Mouse (Mus musculus) heart, embryonic 12.5 days (tissue): ENCODE measurements at regions not wholly inside any gene's neighbourhood (a gene's known extent, or its start where the extent isn't known, plus 50 kb on each side); places are given as distances from the start of the nearest gene placed in this dataset.

Experiments used
- ATAC-seq: fragments of 200-750 bp; cut with Nextera tagmentation; 2 replicates; pipeline ENCODE4 v1.8.0; 2017; ENCODE audit warnings: moderate TSS enrichment, moderate library complexity; ENCODE audit not compliant: insufficient number of reproducible peaks, low FRiP score
- H3K27ac ChIP-seq: fragments of 300-500 bp; sonication (generic); 2 replicates; pipeline ENCODE4 v1.5.1; 2016; ENCODE audit warnings: mild to moderate bottlenecking, moderate library complexity; ENCODE audit not compliant: poor library complexity, severe bottlenecking
- H3K27me3 ChIP-seq: fragments of 300-500 bp; sonication (generic); replicated peaks from 2 replicates; pipeline ENCODE4 v1.6.1; 2016; ENCODE audit warnings: mild to moderate bottlenecking, moderate library complexity
- H3K36me3 ChIP-seq: fragments of 300-500 bp; sonication (generic); 2 replicates; pipeline ENCODE4 v1.6.1; 2016; ENCODE audit warnings: mild to moderate bottlenecking, moderate library complexity
- H3K4me1 ChIP-seq: fragments of 300-500 bp; sonication (generic); replicated peaks from 2 replicates; pipeline ENCODE4 v1.6.1; 2016; ENCODE audit warnings: mild to moderate bottlenecking
- H3K4me2 ChIP-seq: fragments of 300-500 bp; sonication (generic); 2 replicates; pipeline ENCODE4 v1.6.1; 2016; ENCODE audit warnings: mild to moderate bottlenecking, moderate library complexity
- H3K4me3 ChIP-seq: fragments of 300-500 bp; sonication (generic); 2 replicates; pipeline ENCODE4 v1.5.1; 2016; ENCODE audit warnings: mild to moderate bottlenecking
- H3K9ac ChIP-seq: fragments of 300-500 bp; sonication (generic); 2 replicates; pipeline ENCODE4 v1.6.1; 2016; ENCODE audit warnings: mild to moderate bottlenecking, moderate library complexity
- H3K9me3 ChIP-seq: fragments of 300-500 bp; sonication (generic); replicated peaks from 2 replicates; pipeline ENCODE4 v1.6.1; 2016; ENCODE audit warnings: mild to moderate bottlenecking, moderate library complexity
- WGBS: fragments of 180-500 bp; shearing (Covaris S2); methylation state at CpG from one replicate; pipeline ENCODE4 v1.1.7; 2016; 5-methylcytosine and 5-hydroxymethylcytosine counted together

DNA sequence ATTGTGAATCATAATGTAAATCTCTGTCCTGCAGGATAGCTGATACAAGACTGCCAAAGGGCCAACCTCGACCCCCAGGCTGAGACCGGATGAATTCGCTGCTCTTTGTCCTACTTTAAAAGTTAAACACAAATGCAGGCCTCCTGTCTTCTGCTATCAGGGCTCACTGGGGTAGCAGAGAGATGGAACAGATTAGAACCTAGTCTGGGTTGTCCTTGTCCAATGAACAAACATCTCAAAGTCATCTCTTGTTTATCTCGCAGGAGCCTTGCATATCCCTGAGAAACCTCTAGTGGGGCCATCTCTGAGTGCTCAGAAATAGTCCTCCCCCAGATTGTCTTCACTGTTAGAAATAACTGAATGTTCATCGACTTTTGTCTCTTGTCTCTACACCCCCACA lies 161.0 kb upstream of the Cited2 start:
- no peak overlapping the region for H3K9ac ChIP-seq
- H3K36me3 ChIP-seq: no peaks in the 10 kb centered on the region
- peaks cover 26% of the 10 kb centered on the region for H3K4me1 ChIP-seq
- WGBS: 58% methylated on average over 5 of the region's 5 CpGs
- no peak overlapping the region for H3K4me3 ChIP-seq
- H3K27ac ChIP-seq: no peak overlapping the region; the same call in 1 of the 2 replicates
- H3K27me3 ChIP-seq: no peaks in the 10 kb centered on the region
- H3K9me3 ChIP-seq: no peaks in the 10 kb centered on the region
- no peak overlapping the region for H3K4me2 ChIP-seq
- no peak for ATAC-seq

DNA sequence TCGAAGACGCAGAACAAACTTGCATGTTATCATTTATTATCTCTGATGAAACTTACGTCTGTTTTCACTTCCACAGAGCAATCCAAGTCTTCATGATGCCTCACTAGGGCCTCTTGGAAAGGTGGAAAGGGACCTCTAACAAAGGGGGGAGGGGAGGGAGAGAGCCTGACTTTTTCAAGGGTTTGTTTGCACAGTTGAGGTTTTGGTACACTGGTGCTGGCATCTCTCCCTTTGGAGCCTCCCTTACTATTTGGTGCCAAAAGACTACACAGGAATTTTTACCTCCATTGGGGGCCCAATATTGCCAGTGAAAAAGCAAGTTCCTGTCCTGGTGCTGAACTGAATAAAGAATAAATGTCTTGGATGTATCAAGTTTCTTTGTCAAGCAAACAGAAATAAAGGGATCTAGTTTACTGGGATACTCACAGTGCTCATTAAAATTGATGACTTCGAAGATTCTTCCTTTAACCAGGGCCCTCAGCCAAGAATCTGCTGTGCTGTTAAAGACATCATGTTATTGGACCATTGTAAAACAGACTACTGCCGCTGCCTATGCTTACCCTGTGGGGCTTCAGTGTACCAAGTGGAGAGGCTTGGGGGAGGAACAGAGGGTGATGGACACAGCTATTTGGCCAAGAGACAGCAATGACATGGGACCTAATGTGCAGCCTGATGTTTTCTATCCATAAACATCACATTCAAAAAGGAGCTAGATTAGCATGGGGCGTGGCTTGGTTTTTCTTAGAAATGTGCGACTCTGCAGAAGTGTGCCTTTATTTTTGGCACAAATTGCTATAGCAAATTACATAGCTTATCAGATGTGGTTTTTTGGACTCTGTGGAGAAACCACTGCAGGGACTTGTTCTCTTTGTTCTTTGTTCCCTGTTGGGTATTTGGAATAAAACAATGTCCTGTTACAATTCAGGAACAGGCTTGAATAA lies 160.3 kb upstream of the Cited2 start:
- Histone ChIP-seq H3K4me1 (peaks cover 26% of the 10 kb centered on the region), H3K4me2 (no peak overlapping the region), H3K4me3 (no peak overlapping the region), H3K9ac (no peak overlapping the region), H3K27me3 (no peaks in the 10 kb centered on the region), H3K27ac (no peak overlapping the region; the same call in 1 of the 2 replicates), H3K36me3 (no peaks in the 10 kb centered on the region), H3K9me3 (no peaks in the 10 kb centered on the region)
- ATAC-seq: no peak
- 56% methylated on average over 7 of the region's 7 CpGs for WGBS

DNA sequence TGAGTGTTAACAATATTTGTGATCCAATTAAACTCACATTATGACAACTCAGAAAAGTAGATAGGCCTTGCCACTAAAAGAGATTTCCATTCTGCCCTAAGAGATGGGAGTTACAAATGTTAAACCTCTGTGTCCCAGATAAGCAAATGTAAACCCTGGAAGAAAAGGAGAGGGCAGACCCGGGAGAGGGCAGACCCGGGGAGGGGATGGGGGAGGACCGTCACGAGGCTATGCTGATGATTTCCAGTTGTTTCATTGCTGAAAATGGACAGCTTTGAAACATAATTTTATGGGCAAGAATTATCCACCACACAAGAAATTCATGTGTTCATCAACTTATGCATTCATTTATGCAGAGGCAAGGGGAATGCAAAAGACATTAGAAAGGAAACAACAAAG lies 159.7 kb upstream of the Cited2 start:
- H3K9ac ChIP-seq: no peak overlapping the region
- H3K27me3 ChIP-seq: no peaks in the 10 kb centered on the region
- ATAC-seq: no peak
- H3K4me2 ChIP-seq: no peak overlapping the region
- H3K27ac ChIP-seq: no peak overlapping the region
- peaks cover 26% of the 10 kb centered on the region for H3K4me1 ChIP-seq
- no peak overlapping the region for H3K4me3 ChIP-seq
- H3K36me3 ChIP-seq: no peaks in the 10 kb centered on the region
- H3K9me3 ChIP-seq: no peaks in the 10 kb centered on the region
- WGBS: 35% methylated on average over 4 of the region's 4 CpGs

DNA sequence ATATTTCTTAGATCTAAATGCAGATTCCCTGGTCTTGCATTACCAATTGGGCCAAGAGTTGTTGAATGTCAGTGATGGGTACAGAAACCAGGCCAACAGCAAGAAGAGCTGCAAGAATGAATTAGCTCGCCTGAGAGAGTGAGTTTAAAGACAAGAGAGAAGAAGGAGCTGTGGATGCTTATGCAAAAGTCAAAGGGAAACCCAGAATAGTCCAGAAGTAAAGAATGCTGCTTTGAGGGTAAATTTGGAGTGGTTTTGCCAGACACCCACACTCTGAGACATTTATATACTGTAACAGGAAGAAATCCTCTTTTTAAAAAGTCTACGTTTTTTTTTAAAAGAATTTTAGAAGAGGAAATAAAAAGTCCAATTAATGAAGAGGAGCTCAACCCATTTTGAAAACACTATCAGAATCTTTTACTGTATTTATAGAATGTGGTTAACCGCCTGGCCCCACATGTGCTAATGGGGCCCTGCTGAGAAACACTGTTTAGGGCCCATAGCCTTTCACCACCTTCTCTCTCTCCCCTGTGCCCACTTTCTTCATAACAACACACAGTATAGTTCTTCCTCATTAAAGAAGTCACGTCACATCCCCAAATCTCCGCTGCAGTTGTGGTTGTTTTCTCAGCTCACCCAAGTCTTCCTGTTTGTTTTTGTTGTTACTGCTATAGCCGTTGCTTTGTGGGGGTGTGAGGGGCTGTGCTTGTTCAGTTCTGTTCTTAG lies 158.0 kb upstream of the Cited2 start:
- Histone ChIP-seq H3K4me3 (no peak overlapping the region), H3K27ac (no peak overlapping the region), H3K4me2 (no peak overlapping the region), H3K9me3 (no peaks in the 10 kb centered on the region), H3K4me1 (peaks cover 22% of the 10 kb centered on the region), H3K9ac (no peak overlapping the region), H3K36me3 (no peaks in the 10 kb centered on the region), H3K27me3 (no peaks in the 10 kb centered on the region)
- no peak for ATAC-seq
- WGBS: 61% methylated on average over 6 of the region's 6 CpGs

DNA sequence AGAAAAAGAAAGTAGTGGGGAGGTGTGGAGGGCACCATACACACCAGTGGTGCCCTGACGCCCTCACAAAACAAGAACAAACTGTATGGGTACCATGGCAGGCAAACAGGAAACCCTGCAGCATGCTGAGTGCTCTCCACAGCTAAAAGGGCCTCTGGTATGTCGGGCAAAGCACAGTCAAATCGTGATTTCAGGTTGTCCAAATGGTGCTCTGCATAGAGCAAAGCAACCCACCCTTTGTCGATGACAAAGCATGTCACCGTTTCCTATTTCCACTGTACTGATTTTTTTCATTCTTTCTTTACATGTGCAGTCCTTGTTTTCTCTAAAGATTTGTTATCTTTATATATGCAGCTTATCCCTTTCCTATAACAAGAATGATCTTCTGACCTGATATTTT lies 156.0 kb upstream of the Cited2 start:
- Histone ChIP-seq H3K4me1 (peaks cover 11% of the 10 kb centered on the region), H3K27ac (no peak overlapping the region), H3K36me3 (no peaks in the 10 kb centered on the region), H3K9ac (no peak overlapping the region), H3K4me3 (no peak overlapping the region), H3K4me2 (no peak overlapping the region), H3K27me3 (no peaks in the 10 kb centered on the region), H3K9me3 (no peaks in the 10 kb centered on the region)
- WGBS: 73% methylated on average over 5 of the region's 5 CpGs
- no peak for ATAC-seq

DNA sequence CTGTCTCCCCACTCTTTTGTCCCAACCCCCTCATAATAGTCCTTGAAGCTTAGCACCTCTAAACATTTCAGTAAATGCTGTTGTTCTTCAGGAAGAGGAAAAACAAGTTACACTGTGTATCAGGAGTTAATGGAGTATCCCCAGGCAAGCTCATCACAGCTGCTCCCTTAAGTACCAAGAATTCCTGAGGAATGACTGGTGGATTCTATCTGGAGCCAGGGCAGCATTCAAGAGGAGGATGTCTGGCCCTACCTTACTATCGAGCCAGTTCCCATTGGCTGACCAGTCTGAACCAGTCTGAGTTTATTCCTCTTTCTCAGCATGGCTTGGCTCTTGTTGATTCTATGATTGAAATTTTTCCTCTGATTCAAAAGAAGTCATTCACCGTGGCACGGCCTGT lies 155.4 kb upstream of the Cited2 start:
- Histone ChIP-seq H3K9me3 (no peaks in the 10 kb centered on the region), H3K36me3 (no peaks in the 10 kb centered on the region), H3K27ac (no peak overlapping the region), H3K4me1 (peaks cover 5% of the 10 kb centered on the region), H3K9ac (no peak overlapping the region), H3K27me3 (no peaks in the 10 kb centered on the region), H3K4me3 (no peak overlapping the region), H3K4me2 (no peak overlapping the region)
- WGBS: 64% methylated on average over 3 of the region's 3 CpGs
- ATAC-seq: no peak

DNA sequence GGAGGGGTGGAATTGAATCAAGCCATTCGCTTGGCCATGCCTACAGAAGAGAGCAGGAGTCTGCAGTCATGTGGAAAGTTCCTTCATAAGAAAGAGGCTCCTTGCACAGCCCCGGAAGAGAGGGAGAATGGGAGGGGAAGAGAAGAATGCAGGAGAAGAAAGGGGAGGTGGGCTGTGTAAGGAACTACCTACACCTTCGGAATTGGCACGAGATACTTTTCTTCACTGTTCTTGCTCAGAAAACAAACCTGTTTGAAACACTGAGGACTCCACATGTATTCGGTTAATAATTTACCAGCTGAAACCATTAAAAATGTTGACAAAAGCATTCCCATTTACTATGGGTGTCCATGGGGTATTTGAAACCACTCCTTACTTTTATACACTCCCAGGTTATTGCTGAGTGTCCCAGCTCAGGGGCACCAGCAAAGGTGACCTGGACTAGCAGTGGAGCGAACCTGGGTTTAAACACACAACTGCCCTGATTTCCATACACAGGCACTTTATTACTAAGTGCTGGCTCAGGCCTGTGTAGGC lies 153.4 kb upstream of the Cited2 start:
- 88% methylated on average over 6 of the region's 6 CpGs for WGBS

DNA sequence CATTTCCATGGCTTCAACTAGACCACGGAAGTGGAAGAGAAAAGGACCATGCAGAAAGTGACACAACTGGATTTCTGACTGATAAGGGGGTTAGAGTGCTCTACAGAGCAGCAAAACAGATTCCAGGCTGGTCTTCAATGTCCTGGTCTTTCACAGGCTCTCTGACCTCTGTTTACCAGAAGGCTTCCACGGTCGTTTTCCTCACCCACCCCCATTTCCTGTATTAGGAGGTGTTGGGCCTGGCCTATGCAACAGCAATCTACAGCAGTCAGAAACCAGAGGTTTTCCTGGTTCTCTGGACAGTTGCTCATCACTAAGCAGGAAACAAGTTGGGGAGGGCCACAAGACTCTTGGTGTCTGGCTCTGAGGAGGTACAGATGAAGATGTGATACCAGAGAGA lies 148.1 kb upstream of the Cited2 start:
- no peak overlapping the region for H3K4me3 ChIP-seq
- peak overlapping the region; percentile 50; the same call in 1 of the 2 replicates for H3K27ac ChIP-seq
- H3K27me3 ChIP-seq: no peaks in the 10 kb centered on the region
- H3K4me2 ChIP-seq: no peak overlapping the region
- peaks cover 15% of the 10 kb centered on the region for H3K4me1 ChIP-seq
- H3K9me3 ChIP-seq: peaks cover 4% of the 10 kb centered on the region; the same call in 1 of the 2 replicates
- 0 out of 2 replicates have a peak, but pooled peaks have one; percentile 9 for ATAC-seq
- no peak overlapping the region for H3K9ac ChIP-seq
- no peaks in the 10 kb centered on the region for H3K36me3 ChIP-seq
- 14% methylated on average over 3 of the region's 3 CpGs for WGBS

More for the DNA sequence above, 153.4 kb upstream of the Cited2 start:
- H3K27me3 ChIP-seq: no peaks in the 10 kb centered on the region
- H3K4me1 ChIP-seq: peaks cover 3% of the 10 kb centered on the region; the same call in 1 of the 2 replicates
- H3K9me3 ChIP-seq: peaks cover 4% of the 10 kb centered on the region; the same call in 1 of the 2 replicates
- no peaks in the 10 kb centered on the region for H3K36me3 ChIP-seq
- no peak overlapping the region for H3K4me2 ChIP-seq
- H3K4me3 ChIP-seq: no peak overlapping the region
- no peak overlapping the region for H3K27ac ChIP-seq
- H3K9ac ChIP-seq: no peak overlapping the region
- ATAC-seq: no peak

DNA sequence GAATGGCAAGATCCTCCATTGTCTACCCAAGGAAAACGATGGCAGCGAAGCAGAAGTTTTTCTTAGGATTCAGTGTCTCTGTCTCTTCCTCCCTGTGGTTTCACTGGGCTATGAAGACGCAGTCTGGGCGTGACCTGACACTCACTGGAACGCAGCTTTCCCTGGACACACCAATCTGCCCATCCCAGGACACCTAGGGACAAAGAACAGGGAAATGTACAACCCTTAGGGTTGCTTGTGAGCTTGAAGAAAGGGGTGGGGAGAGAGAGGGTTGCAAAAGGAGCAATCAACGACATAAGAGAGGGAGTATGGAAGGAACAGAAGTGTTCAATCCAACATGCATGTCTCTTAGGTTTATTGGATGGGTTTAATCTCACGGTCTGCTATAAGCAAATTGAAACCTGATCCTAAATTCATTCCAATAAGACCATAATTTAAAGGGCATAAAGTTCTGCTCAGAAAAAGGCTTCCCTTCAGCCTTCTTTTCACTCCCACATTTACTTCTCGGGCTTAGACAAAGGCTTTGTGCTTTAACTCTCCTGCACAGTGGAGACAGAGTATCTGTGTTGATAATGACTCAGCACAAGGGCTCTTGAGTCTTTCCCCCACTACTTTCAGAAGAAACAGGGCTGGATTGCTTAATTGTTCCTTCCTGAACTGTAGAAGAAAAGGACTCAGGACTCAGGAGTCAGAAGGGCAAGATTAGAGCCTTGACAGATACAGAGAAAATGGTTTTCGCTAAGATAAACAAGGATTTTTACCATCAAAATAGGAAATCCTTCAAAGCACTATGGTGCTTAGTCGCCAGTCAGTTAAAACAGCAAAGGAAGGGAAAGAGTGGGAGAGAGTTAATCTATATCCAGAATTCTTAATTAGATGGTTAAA lies 147.3 kb upstream of the Cited2 start:
- Histone ChIP-seq H3K9ac (no peak overlapping the region), H3K27me3 (no peaks in the 10 kb centered on the region), H3K4me3 (no peak overlapping the region), H3K27ac (peak overlapping the region; percentile 50; the same call in 1 of the 2 replicates), H3K9me3 (peaks cover 4% of the 10 kb centered on the region; the same call in 1 of the 2 replicates), H3K36me3 (no peaks in the 10 kb centered on the region), H3K4me2 (no peak overlapping the region), H3K4me1 (peaks cover 15% of the 10 kb centered on the region)
- ATAC-seq: peak; percentile 88
- WGBS: 47% methylated on average over 10 of the region's 10 CpGs

DNA sequence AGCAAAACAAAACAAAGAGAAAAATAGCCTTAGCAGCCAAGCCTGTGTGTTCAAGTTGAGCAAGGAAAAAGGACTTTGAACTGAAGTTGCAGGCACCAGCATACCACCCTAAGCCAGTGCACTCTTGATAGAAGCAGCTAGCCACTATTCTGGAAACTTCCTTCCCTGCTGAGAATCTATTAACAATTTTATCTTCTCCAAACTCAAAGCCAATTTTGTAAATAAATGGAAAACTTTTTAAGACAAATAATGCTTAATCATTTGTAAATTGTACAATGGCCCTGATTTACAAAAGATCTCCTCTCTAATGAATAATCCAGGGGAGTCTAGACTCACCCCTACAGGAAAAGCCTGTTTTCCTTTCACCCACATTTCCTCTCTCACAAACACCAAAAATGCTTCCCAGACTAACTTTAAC lies 146.7 kb upstream of the Cited2 start:
- Histone ChIP-seq H3K4me1 (peaks cover 15% of the 10 kb centered on the region), H3K4me3 (no peak overlapping the region), H3K9me3 (peaks cover 4% of the 10 kb centered on the region; the same call in 1 of the 2 replicates), H3K4me2 (no peak overlapping the region), H3K36me3 (no peaks in the 10 kb centered on the region), H3K27ac (no peak overlapping the region; the same call in 1 of the 2 replicates), H3K27me3 (no peaks in the 10 kb centered on the region), H3K9ac (no peak overlapping the region)
- peak; percentile 63 for ATAC-seq
